Mouse (Mus musculus): ENCODE results near the gene Rnf32.

GRCm38 (mm10) chr5:29250795-29251495, 55.2 kb downstream of the Rnf32 start:
- no peak for TF ChIP-seq CTCF (IDR thresholded peaks at IDR 0.05; ENCODE audit: insufficient read depth, low read length)
- no peak for TF ChIP-seq POLR2A (IDR thresholded peaks at IDR 0.05; ENCODE audit: borderline replicate concordance, extremely low read depth, low read depth, low read length)

Measured in lung, adult 2 months (tissue).